Mouse (Mus musculus) forebrain, embryonic 11.5 days (tissue): ENCODE data around the gene Maff. TPM values are rescaled to one million over a fixed set of nuclear protein-coding genes. Genes with fewer than 3 reads are reported as not detected.

Experiments used
- ATAC-seq: fragments of 200-750 bp; cut with Nextera tagmentation; replicated peaks from 2 replicates; pipeline ENCODE4 v1.8.0; 2017; ENCODE audit warnings: moderate TSS enrichment; ENCODE audit not compliant: low FRiP score
- DNase-seq: peaks from one replicate; pipeline ENCODE4 v3.0.0-alpha.2; 2017; ENCODE audit warnings: low spot score
- H3K27ac ChIP-seq: fragments of 300-500 bp; sonication (generic); 2 replicates; pipeline ENCODE4 v1.5.1; 2014; ENCODE audit warnings: low read depth, low read length
- H3K27me3 ChIP-seq: fragments of 300-500 bp; sonication (generic); 2 replicates; pipeline ENCODE4 v1.6.1; 2014; ENCODE audit warnings: mild to moderate bottlenecking, low read length, mixed read lengths; ENCODE audit not compliant: control insufficient read depth, insufficient read depth
- H3K36me3 ChIP-seq: fragments of 300-500 bp; sonication (generic); 2 replicates; pipeline ENCODE4 v1.6.1; 2014; ENCODE audit warnings: mild to moderate bottlenecking, low read length, moderate library complexity, mixed read lengths; ENCODE audit not compliant: control insufficient read depth, insufficient read depth
- H3K4me1 ChIP-seq: fragments of 300-500 bp; sonication (generic); replicated peaks from 2 replicates; pipeline ENCODE4 v1.6.1; 2014; ENCODE audit warnings: low read length, mixed read lengths; ENCODE audit not compliant: control insufficient read depth, insufficient read depth
- H3K4me2 ChIP-seq: fragments of 300-500 bp; sonication (generic); 2 replicates; pipeline ENCODE4 v1.6.1; 2014; ENCODE audit warnings: low read depth, mild to moderate bottlenecking, low read length, moderate library complexity, mixed read lengths; ENCODE audit not compliant: severe bottlenecking
- H3K4me3 ChIP-seq: fragments of 300-500 bp; sonication (generic); 2 replicates; pipeline ENCODE4 v1.5.1; 2014; ENCODE audit warnings: low read depth, low read length
- H3K9ac ChIP-seq: fragments of 300-500 bp; sonication (generic); 2 replicates; pipeline ENCODE4 v1.6.1; 2014; ENCODE audit warnings: low read length
- H3K9me3 ChIP-seq: fragments of 300-500 bp; sonication (generic); 2 replicates; pipeline ENCODE4 v1.6.1; 2016; ENCODE audit warnings: low read length, mixed read lengths; ENCODE audit not compliant: control insufficient read depth
- WGBS: fragments of 180-500 bp; shearing (Covaris S2); extraction: QIAGEN DNeasy Blood & Tissue Kit; methylation state at CpG from one replicate; pipeline ENCODE4 v1.1.7; 2014; 5-methylcytosine and 5-hydroxymethylcytosine counted together
- polyA plus RNA-seq: library from polyadenylated mRNA; unstranded; fragments of >200 nt; fragmentation: Nextera tagmentation; extraction: Ambion mirVana; gene quantifications from 2 replicates; pipeline ENCODE4 v1.2.1, GENCODE M21; 2014

Maff gene
- polyA plus RNA-seq, 1 experiment from 2014 or later: 1.5 TPM

DNA sequence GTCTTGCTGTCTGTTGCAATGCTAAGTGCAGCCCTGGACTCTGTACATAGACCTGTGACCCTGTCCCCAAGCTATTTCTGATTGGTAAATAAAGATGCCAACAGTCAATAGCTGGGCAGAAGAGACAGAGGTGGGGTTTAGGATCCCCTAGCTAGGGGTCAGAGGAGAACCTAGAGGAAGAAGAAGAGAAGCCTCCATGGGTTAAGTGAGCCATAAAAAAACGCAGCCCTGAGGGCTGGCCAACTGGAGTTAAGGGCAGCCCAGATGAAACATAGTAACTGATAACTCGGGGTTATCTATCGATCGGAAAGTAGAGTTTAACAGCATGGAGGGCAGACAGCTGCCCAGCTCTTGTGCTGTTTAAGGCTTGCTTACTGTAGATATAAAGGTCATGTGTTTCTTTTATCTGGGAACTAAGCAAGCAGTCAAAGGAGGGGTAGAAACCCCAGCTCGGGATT lies 24.7 kb upstream of the Maff start:
- 82% methylated on average over 5 of the region's 5 CpGs for WGBS
- no peak for DNase-seq

GRCm38 (mm10) chr15:79322281-79322990 lies 24.0 kb upstream of the Maff start:
- Histone ChIP-seq H3K9me3 (no peaks in the 10 kb centered on the region), H3K27ac (no peak overlapping the region), H3K36me3 (no peaks in the 10 kb centered on the region), H3K9ac (no peak overlapping the region), H3K27me3 (no peaks in the 10 kb centered on the region), H3K4me2 (no peak overlapping the region), H3K4me3 (no peak overlapping the region), H3K4me1 (peaks cover 9% of the 10 kb centered on the region)
- DNase-seq (no peak), ATAC-seq (no peak)
- WGBS: 79% methylated on average over 11 of the region's 11 CpGs

More for the DNA sequence above, 24.7 kb upstream of the Maff start:
- no peak for ATAC-seq
- Histone ChIP-seq H3K9ac (no peak overlapping the region), H3K4me2 (no peak overlapping the region), H3K4me1 (peaks cover 4% of the 10 kb centered on the region; the same call in 1 of the 2 replicates), H3K9me3 (no peaks in the 10 kb centered on the region), H3K4me3 (no peak overlapping the region), H3K36me3 (no peaks in the 10 kb centered on the region), H3K27ac (no peak overlapping the region), H3K27me3 (no peaks in the 10 kb centered on the region)

DNA sequence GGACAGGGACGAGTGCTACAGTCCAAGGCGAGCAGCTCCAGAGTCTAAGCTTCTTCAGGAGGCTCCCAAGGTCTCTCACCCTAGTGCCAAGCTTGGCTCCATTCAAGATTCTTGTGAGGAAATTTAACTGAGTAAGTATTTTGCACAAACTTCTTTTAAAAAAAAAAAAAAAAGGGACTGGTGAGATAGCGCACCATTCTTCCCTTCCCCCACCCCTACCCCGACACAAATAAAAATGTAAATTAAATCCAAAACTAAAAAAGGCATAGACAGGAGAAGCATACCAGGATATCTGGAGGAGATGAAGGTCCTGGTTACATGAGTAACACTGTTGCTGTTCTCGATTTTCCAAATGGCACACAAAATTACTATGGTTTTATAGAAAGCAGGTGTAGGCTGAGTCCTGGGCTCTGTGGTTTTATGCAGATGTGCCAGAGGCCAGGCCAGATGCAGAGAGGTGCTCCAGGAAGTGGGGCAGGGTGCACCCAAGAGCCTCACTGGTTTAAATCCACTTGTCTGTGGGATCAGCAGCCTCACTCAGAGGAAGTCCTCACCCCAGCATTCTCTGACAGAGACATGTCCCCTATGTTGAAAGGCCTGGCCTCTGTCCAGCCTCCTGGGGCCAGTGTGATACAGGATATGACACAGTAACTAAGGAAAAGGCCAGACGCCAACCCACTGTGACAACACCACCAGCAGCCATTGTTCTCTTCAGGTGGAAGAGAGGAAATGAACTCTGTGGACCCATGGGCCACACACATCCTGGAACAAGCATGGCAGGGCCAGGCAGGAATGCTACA lies 23.2 kb upstream of the Maff start:
- Histone ChIP-seq H3K9ac (no peak overlapping the region; the same call in 1 of the 2 replicates), H3K4me1 (peaks cover 9% of the 10 kb centered on the region), H3K4me3 (no peak overlapping the region), H3K27me3 (no peaks in the 10 kb centered on the region), H3K27ac (no peak overlapping the region), H3K4me2 (no peak overlapping the region), H3K9me3 (no peaks in the 10 kb centered on the region), H3K36me3 (no peaks in the 10 kb centered on the region)
- no peak for DNase-seq
- no peak for ATAC-seq
- 83% methylated on average over 6 of the region's 6 CpGs for WGBS

DNA sequence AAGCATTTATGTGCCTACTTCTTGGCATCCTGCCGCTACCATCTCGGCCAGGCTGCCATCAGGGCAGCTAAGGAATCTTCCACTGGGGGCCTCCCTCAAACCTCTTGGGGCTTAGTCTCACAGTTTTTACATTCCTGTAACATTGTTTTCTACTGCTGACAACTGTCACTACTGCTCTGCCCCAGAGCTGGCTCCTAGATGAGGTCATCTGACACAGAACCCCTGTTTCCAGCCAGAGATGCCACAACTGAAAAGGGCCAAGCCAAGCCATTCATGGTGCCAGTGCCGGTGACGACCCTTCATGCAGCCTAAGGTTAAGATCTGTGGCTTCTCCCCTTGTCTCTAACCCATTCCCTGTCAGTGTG lies 22.6 kb upstream of the Maff start:
- H3K27ac ChIP-seq: no peak overlapping the region
- no peak overlapping the region for H3K4me2 ChIP-seq
- DNase-seq (no peak), ATAC-seq (no peak)
- no peaks in the 10 kb centered on the region for H3K9me3 ChIP-seq
- H3K9ac ChIP-seq: no peak overlapping the region
- peaks cover 9% of the 10 kb centered on the region for H3K4me1 ChIP-seq
- no peak overlapping the region for H3K4me3 ChIP-seq
- WGBS: 86% methylated on average over 4 of the region's 4 CpGs
- H3K27me3 ChIP-seq: no peaks in the 10 kb centered on the region
- H3K36me3 ChIP-seq: no peaks in the 10 kb centered on the region

DNA sequence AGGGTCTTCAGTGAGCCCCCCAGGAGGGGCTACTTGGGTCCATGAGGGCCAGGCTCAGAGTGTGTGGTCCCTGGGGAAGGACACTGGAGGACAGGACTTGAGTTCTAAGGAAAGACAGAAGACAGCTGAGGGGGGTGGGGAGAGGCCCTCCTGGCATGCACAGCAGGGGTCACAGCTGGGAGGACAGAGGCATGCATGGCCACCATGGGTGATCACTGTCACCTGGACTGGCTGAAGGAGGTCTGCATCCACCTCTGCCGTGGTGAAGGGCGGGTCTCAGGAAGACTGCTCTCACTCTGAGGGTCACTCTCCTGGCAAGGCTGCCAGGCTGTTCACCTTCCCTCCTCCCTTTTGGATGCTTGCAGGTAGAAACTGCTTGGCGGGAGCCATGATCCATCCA lies 22.0 kb upstream of the Maff start:
- Histone ChIP-seq H3K4me2 (no peak overlapping the region), H3K9ac (no peak overlapping the region), H3K9me3 (no peaks in the 10 kb centered on the region), H3K36me3 (no peaks in the 10 kb centered on the region), H3K27me3 (no peaks in the 10 kb centered on the region), H3K4me1 (peaks cover 9% of the 10 kb centered on the region), H3K27ac (no peak overlapping the region), H3K4me3 (no peak overlapping the region)
- WGBS: 92% methylated on average over 3 of the region's 3 CpGs
- ATAC-seq (no peak), DNase-seq (no peak)

- Histone ChIP-seq H3K36me3 (no peaks in the 10 kb centered on the region), H3K9me3 (no peaks in the 10 kb centered on the region), H3K27me3 (no peaks in the 10 kb centered on the region), H3K9ac (no peak overlapping the region), H3K4me3 (no peak overlapping the region), H3K27ac (no peak overlapping the region), H3K4me2 (no peak overlapping the region), H3K4me1 (peaks cover 9% of the 10 kb centered on the region)
- no peak for ATAC-seq
- no peak for DNase-seq
- WGBS: 90% methylated on average over 3 of the region's 3 CpGs
Observed at GRCm38 (mm10) chr15:79325742-79326141, 20.7 kb upstream of the Maff start.

GRCm38 (mm10) chr15:79326264-79326663 lies 20.2 kb upstream of the Maff start:
- Histone ChIP-seq H3K36me3 (no peaks in the 10 kb centered on the region), H3K4me2 (no peak overlapping the region), H3K9ac (no peak overlapping the region), H3K4me3 (no peak overlapping the region), H3K4me1 (peaks cover 9% of the 10 kb centered on the region), H3K9me3 (no peaks in the 10 kb centered on the region), H3K27ac (no peak overlapping the region), H3K27me3 (no peaks in the 10 kb centered on the region)
- DNase-seq (no peak), ATAC-seq (no peak)
- WGBS: 82% methylated on average over 4 of the region's 4 CpGs

GRCm38 (mm10) chr15:79326971-79327961 lies 19.2 kb upstream of the Maff start:
- Histone ChIP-seq H3K4me1 (peaks cover 9% of the 10 kb centered on the region), H3K9ac (peak overlapping the region; percentile 74), H3K4me3 (peak overlapping the region; percentile 55), H3K27me3 (no peaks in the 10 kb centered on the region), H3K27ac (peak overlapping the region; percentile 80), H3K4me2 (peak overlapping the region; percentile 89), H3K9me3 (no peaks in the 10 kb centered on the region), H3K36me3 (no peaks in the 10 kb centered on the region)
- ATAC-seq (peak; percentile 33), DNase-seq (peak; percentile 69)
- 8% methylated on average over 20 of the region's 20 CpGs for WGBS
